Mouse (Mus musculus) E14TG2a.4 (cell line): ENCODE results near the gene Trappc3l.
A peak's percentile ranks its signal among the peaks of the same experiment; 100 is the strongest.

ENCODE experiments used
- CTCF ChIP-seq: conservative IDR thresholded peaks from 2 replicates; pipeline ENCODE4 v1.5.1; 2014; ENCODE audit warnings: low read length
- NANOG ChIP-seq: IDR thresholded peaks from 2 replicates; pipeline ENCODE4 v1.6.1; 2014; ENCODE audit warnings: borderline replicate concordance, low read length, mixed read lengths

- TF ChIP-seq CTCF: peak; percentile 87
- no peak for TF ChIP-seq NANOG
These were observed 810 bp upstream of the Trappc3l start for GRCm38 (mm10) chr10:34036587-34036986.
